Mouse (Mus musculus): Measurements from ENCODE around the gene Gm49378. TPM values are rescaled to one million over a fixed set of nuclear protein-coding genes. Genes with fewer than 3 reads are reported as not detected.
A peak's percentile ranks its signal among the peaks of the same experiment; 100 is the strongest.

The Gm49378 gene
- polyA plus RNA-seq, 1 experiment from 2014 or later, result 4.0 TPM

DNA sequence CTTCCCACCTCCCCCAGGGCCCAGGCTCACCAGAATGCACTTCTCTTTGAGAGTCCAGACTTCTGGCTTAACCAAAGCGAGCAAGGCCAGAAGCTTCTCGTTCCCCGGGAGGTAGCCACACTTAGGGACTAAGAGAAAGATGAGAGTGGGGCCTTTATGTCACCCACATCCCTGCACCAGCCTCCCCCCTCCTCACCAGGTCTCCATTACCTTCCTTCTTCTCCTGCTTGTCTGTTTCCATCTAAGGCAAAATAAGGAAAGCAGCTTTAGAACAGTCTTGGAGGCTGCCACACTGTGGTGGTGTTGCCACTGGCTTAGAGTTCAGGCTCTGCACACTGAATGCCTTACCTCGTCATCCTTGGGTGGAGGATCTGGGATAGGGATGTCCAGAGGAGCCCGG is 48.4 kb downstream of the Gm49378 start:
- Histone ChIP-seq H3K27me3 (ENCODE audit: control insufficient read depth, insufficient read depth, low read length) (no peaks in the 10 kb centered on the region; the same call in 1 of the 2 replicates), H3K4me2 (ENCODE audit: low read depth, low read length, severe bottlenecking) (no peak overlapping the region), H3K27ac (ENCODE audit: low read depth, low read length) (no peak overlapping the region), H3K9ac (ENCODE audit: low read length) (no peak overlapping the region), H3K4me1 (replicated peaks; ENCODE audit: control insufficient read depth, insufficient read depth, low read length) (peaks cover 16% of the 10 kb centered on the region; the same call in 1 of the 2 replicates), H3K36me3 (ENCODE audit: control insufficient read depth, insufficient read depth, low read length) (no peaks in the 10 kb centered on the region; the same call in 1 of the 2 replicates), H3K4me3 (ENCODE audit: low read depth, low read length) (no peak overlapping the region), H3K9me3 (ENCODE audit: control insufficient read depth, low read length) (no peaks in the 10 kb centered on the region)
- 88% methylated on average over 5 of the region's 5 CpGs for WGBS
- no peak for DNase-seq (ENCODE audit: low spot score)
- ATAC-seq (replicated peaks; ENCODE audit: low FRiP score), result no peak

DNA sequence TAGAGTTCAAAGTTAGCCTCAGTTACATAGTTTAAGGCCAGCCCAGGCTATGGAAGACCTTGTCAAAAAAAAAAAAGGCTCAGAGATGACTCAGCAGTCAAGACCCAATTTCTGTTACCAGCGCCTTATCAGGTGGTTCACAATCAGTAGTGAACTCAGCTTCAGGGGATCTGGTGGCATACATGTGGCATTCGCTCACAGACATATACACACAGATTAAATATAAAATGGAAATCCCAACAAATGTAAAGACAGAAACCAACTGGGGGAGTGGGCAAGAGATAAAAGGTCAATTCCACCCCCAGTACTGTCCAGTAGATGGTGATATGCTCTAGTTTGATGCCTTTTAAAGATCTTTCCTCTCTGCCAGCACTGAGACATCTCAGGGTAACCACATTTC is 51.5 kb downstream of the Gm49378 start:
- 92% methylated on average over 2 of the region's 2 CpGs for WGBS
- no peak overlapping the region for H3K27ac ChIP-seq (ENCODE audit: low read depth, low read length)
- ATAC-seq (replicated peaks; ENCODE audit: low FRiP score) (no peak), DNase-seq (ENCODE audit: low spot score) (no peak)
- H3K4me2 ChIP-seq (ENCODE audit: low read depth, low read length, severe bottlenecking), result no peak overlapping the region
- H3K27me3 ChIP-seq (ENCODE audit: control insufficient read depth, insufficient read depth, low read length), result no peaks in the 10 kb centered on the region; the same call in 1 of the 2 replicates
- no peak overlapping the region for H3K4me3 ChIP-seq (ENCODE audit: low read depth, low read length)
- no peaks in the 10 kb centered on the region for H3K9me3 ChIP-seq (ENCODE audit: control insufficient read depth, low read length)
- peaks cover 9% of the 10 kb centered on the region; the same call in 1 of the 2 replicates for H3K4me1 ChIP-seq (replicated peaks; ENCODE audit: control insufficient read depth, insufficient read depth, low read length)
- no peak overlapping the region for H3K9ac ChIP-seq (ENCODE audit: low read length)
- H3K36me3 ChIP-seq (ENCODE audit: control insufficient read depth, insufficient read depth, low read length), result no peaks in the 10 kb centered on the region; the same call in 1 of the 2 replicates

DNA sequence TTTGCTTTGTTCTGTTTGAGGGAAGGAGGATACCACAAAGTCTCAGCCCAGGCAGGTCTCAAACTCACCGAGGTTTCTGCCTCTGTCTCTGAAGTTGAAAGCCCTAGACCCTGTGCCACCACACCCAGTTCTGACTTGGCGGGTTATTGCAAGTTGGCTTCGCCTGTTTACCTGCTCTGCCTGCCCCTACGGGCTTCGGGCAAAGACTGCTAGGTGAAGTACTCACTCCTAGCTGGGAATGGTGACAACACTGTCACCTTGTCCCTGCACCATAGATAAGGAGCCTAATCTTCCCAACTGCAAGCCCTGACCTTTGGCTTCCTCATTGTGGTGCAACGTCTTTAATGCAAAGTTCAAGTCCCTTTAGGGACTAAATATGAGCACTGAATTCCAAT is 52.1 kb downstream of the Gm49378 start:
- Histone ChIP-seq H3K4me1 (replicated peaks; ENCODE audit: control insufficient read depth, insufficient read depth, low read length) (peaks cover 9% of the 10 kb centered on the region; the same call in 1 of the 2 replicates), H3K4me3 (ENCODE audit: low read depth, low read length) (no peak overlapping the region), H3K27me3 (ENCODE audit: control insufficient read depth, insufficient read depth, low read length) (no peaks in the 10 kb centered on the region; the same call in 1 of the 2 replicates), H3K36me3 (ENCODE audit: control insufficient read depth, insufficient read depth, low read length) (no peaks in the 10 kb centered on the region; the same call in 1 of the 2 replicates), H3K9me3 (ENCODE audit: control insufficient read depth, low read length) (no peaks in the 10 kb centered on the region), H3K9ac (ENCODE audit: low read length) (no peak overlapping the region), H3K4me2 (ENCODE audit: low read depth, low read length, severe bottlenecking) (no peak overlapping the region), H3K27ac (ENCODE audit: low read depth, low read length) (no peak overlapping the region)
- 56% methylated on average over 6 of the region's 6 CpGs for WGBS
- DNase-seq (ENCODE audit: low spot score) (no peak), ATAC-seq (replicated peaks; ENCODE audit: low FRiP score) (no peak)

DNA sequence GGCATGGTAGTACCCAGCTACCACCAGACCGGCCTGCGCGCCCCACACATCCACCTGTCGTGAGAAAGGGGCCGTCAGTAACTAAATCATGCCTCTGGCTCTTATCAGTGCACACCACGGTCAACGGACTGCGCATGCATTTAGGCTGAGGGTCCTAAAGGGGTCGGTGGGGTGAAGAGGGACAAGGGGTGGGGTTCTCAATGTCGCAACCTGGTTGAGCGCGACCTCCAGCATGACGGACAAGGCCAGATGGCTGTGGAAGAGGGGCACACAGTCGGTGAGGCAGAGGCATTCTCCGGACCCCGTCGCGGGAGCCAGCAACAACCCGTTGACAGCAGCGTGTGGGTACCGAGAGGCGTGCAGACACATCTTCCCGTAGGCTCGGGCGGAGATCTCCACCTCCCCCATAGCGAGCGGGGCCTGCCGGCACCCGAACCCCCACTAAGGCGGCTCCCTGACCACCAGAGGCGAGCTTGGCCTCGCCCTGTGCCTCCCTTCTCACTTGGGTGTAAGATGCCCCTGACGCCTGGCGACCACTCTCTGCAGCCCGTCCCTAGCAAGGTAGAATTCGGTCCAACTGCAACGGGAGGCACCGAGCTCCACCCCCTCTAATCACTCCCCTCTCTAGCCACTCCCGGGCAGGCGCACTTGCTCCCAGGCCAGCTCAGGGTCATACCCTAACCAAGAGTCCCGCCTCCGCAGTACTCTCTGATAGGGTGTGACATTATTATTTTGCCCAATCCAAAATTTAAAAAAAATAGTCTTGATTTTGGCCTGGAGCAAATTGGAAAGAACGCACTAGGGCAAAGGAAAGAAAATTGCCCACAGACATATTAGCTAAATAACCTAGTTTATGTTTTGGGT is 52.8 kb downstream of the Gm49378 start, which contains the start of gene Emc9:
TSS of gene Emc9 (minus strand) at position 601 of the 864 bp plus-strand sequence.
- peak within 1 kb of the TSS; percentile 75 for H3K4me2 ChIP-seq (ENCODE audit: low read depth, low read length, severe bottlenecking)
- no peaks in the 10 kb centered on the region; the same call in 1 of the 2 replicates for H3K36me3 ChIP-seq (ENCODE audit: control insufficient read depth, insufficient read depth, low read length)
- H3K4me3 ChIP-seq (ENCODE audit: low read depth, low read length), result peak within 1 kb of the TSS; percentile 35
- no peaks in the 10 kb centered on the region; the same call in 1 of the 2 replicates for H3K27me3 ChIP-seq (ENCODE audit: control insufficient read depth, insufficient read depth, low read length)
- no peaks in the 10 kb centered on the region for H3K9me3 ChIP-seq (ENCODE audit: control insufficient read depth, low read length)
- DNase-seq (ENCODE audit: low spot score) (peak; percentile 62), ATAC-seq (replicated peaks; ENCODE audit: low FRiP score) (peak; percentile 63; the same call in 1 of the 2 replicates)
- H3K27ac ChIP-seq (ENCODE audit: low read depth, low read length), result no peak within 1 kb of the TSS
- peaks cover 4% of the 10 kb centered on the region; the same call in 1 of the 2 replicates for H3K4me1 ChIP-seq (replicated peaks; ENCODE audit: control insufficient read depth, insufficient read depth, low read length)
- peak within 1 kb of the TSS; percentile 60 for H3K9ac ChIP-seq (ENCODE audit: low read length)
- 2% methylated on average over 43 of the region's 43 CpGs for WGBS

DNA sequence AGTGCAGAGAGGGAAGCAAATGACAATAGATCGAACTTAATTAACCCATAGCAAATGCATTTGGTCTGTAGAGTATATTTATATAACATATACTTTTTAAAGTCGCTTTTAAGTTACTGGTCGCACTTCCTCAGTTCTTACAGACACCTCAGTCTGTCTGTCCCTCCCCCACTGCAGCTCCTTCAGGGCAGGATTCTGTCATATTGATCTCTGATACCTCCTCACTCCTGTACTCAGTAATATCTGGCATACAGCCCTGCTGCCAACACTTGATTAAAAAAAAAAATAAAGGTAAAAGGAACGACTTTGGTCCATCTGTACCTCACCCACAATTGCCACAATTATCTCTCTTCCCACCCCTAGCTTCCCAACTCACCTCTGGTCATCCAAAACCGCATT is 53.4 kb downstream of the Gm49378 start:
- H3K36me3 ChIP-seq (ENCODE audit: control insufficient read depth, insufficient read depth, low read length), result no peaks in the 10 kb centered on the region; the same call in 1 of the 2 replicates
- H3K4me1 ChIP-seq (replicated peaks; ENCODE audit: control insufficient read depth, insufficient read depth, low read length), result peaks cover 2% of the 10 kb centered on the region; the same call in 1 of the 2 replicates
- peak overlapping the region; percentile 60 for H3K9ac ChIP-seq (ENCODE audit: low read length)
- peak overlapping the region; percentile 75 for H3K4me2 ChIP-seq (ENCODE audit: low read depth, low read length, severe bottlenecking)
- no peak overlapping the region for H3K27ac ChIP-seq (ENCODE audit: low read depth, low read length)
- H3K27me3 ChIP-seq (ENCODE audit: control insufficient read depth, insufficient read depth, low read length), result no peaks in the 10 kb centered on the region; the same call in 1 of the 2 replicates
- H3K9me3 ChIP-seq (ENCODE audit: control insufficient read depth, low read length), result no peaks in the 10 kb centered on the region
- 0 out of 2 replicates have a peak, but pooled peaks have one; percentile 9 for ATAC-seq (replicated peaks; ENCODE audit: low FRiP score)
- DNase-seq (ENCODE audit: low spot score), result no peak
- 37% methylated on average over 5 of the region's 5 CpGs for WGBS
- H3K4me3 ChIP-seq (ENCODE audit: low read depth, low read length), result peak overlapping the region; percentile 35

- ATAC-seq (replicated peaks; ENCODE audit: low FRiP score) (no peak), DNase-seq (ENCODE audit: low spot score) (no peak)
- Histone ChIP-seq H3K9ac (ENCODE audit: low read length) (no peak overlapping the region), H3K27ac (ENCODE audit: low read depth, low read length) (no peak overlapping the region), H3K27me3 (ENCODE audit: control insufficient read depth, insufficient read depth, low read length) (no peaks in the 10 kb centered on the region; the same call in 1 of the 2 replicates), H3K36me3 (ENCODE audit: control insufficient read depth, insufficient read depth, low read length) (no peaks in the 10 kb centered on the region; the same call in 1 of the 2 replicates), H3K4me2 (ENCODE audit: low read depth, low read length, severe bottlenecking) (no peak overlapping the region), H3K4me3 (ENCODE audit: low read depth, low read length) (no peak overlapping the region), H3K9me3 (ENCODE audit: control insufficient read depth, low read length) (no peaks in the 10 kb centered on the region), H3K4me1 (replicated peaks; ENCODE audit: control insufficient read depth, insufficient read depth, low read length) (peaks cover 2% of the 10 kb centered on the region; the same call in 1 of the 2 replicates)
- WGBS, result 70% methylated on average over 9 of the region's 9 CpGs
Observed at GRCm38 (mm10) chr14:55581981-55582681, 55.6 kb downstream of the Gm49378 start.

GRCm38 (mm10) chr14:55580731-55581130 is 57.0 kb downstream of the Gm49378 start:
- H3K36me3 ChIP-seq (ENCODE audit: control insufficient read depth, insufficient read depth, low read length), result no peaks in the 10 kb centered on the region; the same call in 1 of the 2 replicates
- no peak overlapping the region for H3K4me3 ChIP-seq (ENCODE audit: low read depth, low read length)
- no peak overlapping the region for H3K4me2 ChIP-seq (ENCODE audit: low read depth, low read length, severe bottlenecking)
- no peak overlapping the region for H3K27ac ChIP-seq (ENCODE audit: low read depth, low read length)
- no peaks in the 10 kb centered on the region for H3K9me3 ChIP-seq (ENCODE audit: control insufficient read depth, low read length)
- ATAC-seq (replicated peaks; ENCODE audit: low FRiP score), result no peak
- peaks cover 2% of the 10 kb centered on the region; the same call in 1 of the 2 replicates for H3K4me1 ChIP-seq (replicated peaks; ENCODE audit: control insufficient read depth, insufficient read depth, low read length)
- DNase-seq (ENCODE audit: low spot score), result no peak
- WGBS, result 96% methylated on average over 16 of the region's 16 CpGs
- H3K9ac ChIP-seq (ENCODE audit: low read length), result no peak overlapping the region
- H3K27me3 ChIP-seq (ENCODE audit: control insufficient read depth, insufficient read depth, low read length), result no peaks in the 10 kb centered on the region; the same call in 1 of the 2 replicates

All from forebrain, embryonic 11.5 days (tissue).